Mouse (Mus musculus) midbrain, embryonic 16.5 days (tissue): ENCODE data around the gene Gm45233. TPM values are rescaled to one million over a fixed set of nuclear protein-coding genes. Genes with fewer than 3 reads are reported as not detected.
"Not testable (repeated sequence)": the region's sequence is repeated elsewhere in the genome, so short reads cannot be mapped to it uniquely, and the experiment has no call there.

Source experiments
- ATAC-seq: fragments of 200-750 bp; cut with Nextera tagmentation; 2 replicates; pipeline ENCODE4 v1.8.0; 2017; ENCODE audit warnings: moderate TSS enrichment
- H3K27ac ChIP-seq: fragments of 300-500 bp; sonication (generic); 2 replicates; pipeline ENCODE4 v1.5.1; 2014; ENCODE audit warnings: mild to moderate bottlenecking, low read length, mixed read lengths
- H3K27me3 ChIP-seq: fragments of 300-500 bp; sonication (generic); 2 replicates; pipeline ENCODE4 v1.6.1; 2014; ENCODE audit warnings: low read depth, low read length, mixed read lengths; ENCODE audit not compliant: control insufficient read depth, insufficient read depth
- H3K36me3 ChIP-seq: fragments of 300-500 bp; sonication (generic); 2 replicates; pipeline ENCODE4 v1.6.1; 2014; ENCODE audit warnings: mild to moderate bottlenecking, low read length, moderate library complexity, mixed read lengths; ENCODE audit not compliant: control insufficient read depth, insufficient read depth
- H3K4me1 ChIP-seq: fragments of 300-500 bp; sonication (generic); 2 replicates; pipeline ENCODE4 v1.6.1; 2014; ENCODE audit warnings: mild to moderate bottlenecking, low read length, mixed read lengths; ENCODE audit not compliant: control insufficient read depth, insufficient read depth
- H3K4me2 ChIP-seq: fragments of 300-500 bp; sonication (generic); 2 replicates; pipeline ENCODE4 v1.6.1; 2014; ENCODE audit warnings: mild to moderate bottlenecking, low read length, mixed read lengths
- H3K4me3 ChIP-seq: fragments of 300-500 bp; sonication (generic); 2 replicates; pipeline ENCODE4 v1.5.1; 2014; ENCODE audit warnings: low read depth, mild to moderate bottlenecking, low read length, moderate library complexity, mixed read lengths
- H3K9ac ChIP-seq: fragments of 300-500 bp; sonication (generic); 2 replicates; pipeline ENCODE4 v1.6.1; 2014; ENCODE audit warnings: low read depth, low read length, mixed read lengths
- H3K9me3 ChIP-seq: fragments of 300-500 bp; sonication (generic); replicated peaks from 2 replicates; pipeline ENCODE4 v1.6.1; 2014; ENCODE audit warnings: mild to moderate bottlenecking, low read length, mixed read lengths; ENCODE audit not compliant: control insufficient read depth, poor library complexity, severe bottlenecking
- WGBS: fragments of 180-500 bp; shearing (Covaris S2); extraction: QIAGEN DNeasy Blood & Tissue Kit; methylation state at CpG from one replicate; pipeline ENCODE4 v1.1.7; 2014; 5-methylcytosine and 5-hydroxymethylcytosine counted together
- polyA plus RNA-seq: library from polyadenylated mRNA; unstranded; fragments of >200 nt; fragmentation: Nextera tagmentation; extraction: Ambion mirVana; gene quantifications from 2 replicates; pipeline ENCODE4 v1.2.1, GENCODE M21; 2015

The Gm45233 gene
- 0.36 and 1.2 TPM in 2 replicates for polyA plus RNA-seq

DNA sequence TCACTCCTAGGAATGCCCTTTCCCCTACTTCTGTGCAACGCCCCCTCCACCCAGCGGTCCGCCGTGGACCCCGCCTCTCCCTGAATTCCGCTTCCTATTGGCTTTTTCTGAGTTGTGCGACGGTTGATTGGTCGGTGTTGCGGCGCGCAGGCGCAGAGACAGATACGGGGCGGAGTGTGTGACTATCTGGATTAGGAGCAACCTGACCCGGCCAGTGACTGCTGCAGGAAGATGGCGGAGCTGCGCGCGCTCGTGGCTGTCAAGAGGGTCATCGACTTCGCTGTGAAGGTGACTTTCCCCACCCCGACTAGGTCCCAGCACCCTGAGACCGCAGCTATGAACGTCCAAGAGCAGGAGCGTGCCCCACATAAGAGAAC, at the start of gene Gm45233, which contains the start of gene Etfb:
Gene Gm45233 (plus strand): TSS at position 212 of the 377 bp plus-strand sequence.
Gene Etfb (plus strand): TSS at position 167 of the 377 bp plus-strand sequence.
- Histone ChIP-seq H3K27me3 (no peaks in the 10 kb centered on the region), H3K36me3 (no peaks in the 10 kb centered on the region), H3K4me3 (peak within 1 kb of the TSS; percentile 45), H3K9ac (peak within 1 kb of the TSS; percentile 75), H3K4me2 (peak within 1 kb of the TSS; percentile 73), H3K9me3 (no peaks in the 10 kb centered on the region), H3K27ac (peak within 1 kb of the TSS; percentile 90), H3K4me1 (peaks cover 16% of the 10 kb centered on the region)
- WGBS, result under 1% methylated on average over 27 of the region's 27 CpGs
- peak; percentile 98 for ATAC-seq

DNA sequence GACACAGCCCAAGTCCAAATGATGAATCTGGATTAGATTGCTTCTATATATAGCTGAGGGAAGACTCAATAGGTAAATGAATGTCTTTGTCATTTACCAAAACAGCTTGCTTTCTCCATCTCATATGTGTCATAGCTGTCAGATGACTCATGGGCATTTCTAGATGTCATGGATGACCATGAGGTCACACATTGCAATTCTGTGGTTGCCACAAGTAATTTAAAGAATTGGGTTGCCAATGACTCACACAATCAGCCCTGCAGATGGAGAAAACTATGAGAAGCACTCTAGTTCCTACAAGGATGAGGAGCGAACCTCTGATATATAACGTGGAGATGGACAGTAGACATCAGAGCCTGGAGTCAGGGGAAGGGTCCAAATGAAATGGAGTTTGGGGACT, 44.4 kb upstream of the Gm45233 start:
- no peaks in the 10 kb centered on the region for H3K36me3 ChIP-seq
- 73% methylated on average over 2 of the region's 2 CpGs for WGBS
- no peak overlapping the region for H3K9ac ChIP-seq
- H3K9me3 ChIP-seq, result no peaks in the 10 kb centered on the region
- no peaks in the 10 kb centered on the region for H3K4me1 ChIP-seq
- no peak overlapping the region for H3K4me2 ChIP-seq
- H3K27me3 ChIP-seq, result no peaks in the 10 kb centered on the region
- ATAC-seq, result no peak
- H3K27ac ChIP-seq, result no peak overlapping the region
- H3K4me3 ChIP-seq, result no peak overlapping the region

DNA sequence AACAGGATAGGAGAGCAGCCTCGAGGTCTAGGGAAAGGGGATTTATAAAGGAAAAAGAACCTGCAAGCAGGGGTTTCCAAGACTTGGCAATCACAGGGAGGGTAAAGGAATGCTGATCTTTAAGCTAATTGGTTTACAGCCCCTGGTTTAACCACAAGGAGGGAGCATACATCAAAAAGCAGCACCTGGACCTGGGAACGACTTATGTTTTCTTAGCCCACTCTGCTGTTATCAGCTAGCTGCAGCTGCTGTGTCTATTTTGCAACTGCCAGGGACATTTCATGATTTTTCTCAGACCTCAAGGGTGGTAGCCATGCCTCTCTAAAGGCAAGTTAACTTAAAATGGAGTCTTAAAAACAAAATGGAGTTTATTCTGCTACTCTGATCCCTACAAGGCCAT, 41.2 kb upstream of the Gm45233 start:
- Histone ChIP-seq H3K4me2 (no peak overlapping the region), H3K27me3 (no peaks in the 10 kb centered on the region), H3K9ac (no peak overlapping the region), H3K4me1 (no peaks in the 10 kb centered on the region), H3K27ac (no peak overlapping the region), H3K9me3 (no peaks in the 10 kb centered on the region), H3K36me3 (no peaks in the 10 kb centered on the region), H3K4me3 (no peak overlapping the region)
- ATAC-seq, result no peak
- WGBS, result 56% methylated on average over 2 of the region's 2 CpGs

DNA sequence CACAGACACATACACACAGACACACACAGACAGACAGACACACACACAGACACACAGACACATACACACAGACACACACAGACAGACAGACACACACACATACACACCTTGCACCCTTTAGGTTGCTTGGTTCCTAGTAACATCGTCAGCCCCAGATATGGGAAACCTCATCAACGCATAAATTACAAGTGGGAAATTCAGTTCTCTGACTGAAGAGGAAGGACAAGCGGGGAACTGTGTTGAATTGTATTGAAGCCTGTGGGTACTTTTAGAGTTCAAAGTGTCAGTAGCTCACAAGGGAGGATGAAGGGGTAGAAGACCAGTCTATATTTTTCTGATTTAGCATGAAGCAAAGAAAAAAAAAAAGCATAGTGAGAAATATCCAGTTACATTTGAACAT, 36.4 kb upstream of the Gm45233 start:
- no peaks in the 10 kb centered on the region for H3K36me3 ChIP-seq
- H3K27ac ChIP-seq, result no peak overlapping the region
- H3K4me1 ChIP-seq, result no peaks in the 10 kb centered on the region
- H3K27me3 ChIP-seq, result no peaks in the 10 kb centered on the region
- H3K4me2 ChIP-seq, result no peak overlapping the region
- H3K9ac ChIP-seq, result no peak overlapping the region
- no peak for ATAC-seq
- no peak overlapping the region for H3K4me3 ChIP-seq
- no peaks in the 10 kb centered on the region for H3K9me3 ChIP-seq
- 90% methylated on average over 3 of the region's 3 CpGs for WGBS

DNA sequence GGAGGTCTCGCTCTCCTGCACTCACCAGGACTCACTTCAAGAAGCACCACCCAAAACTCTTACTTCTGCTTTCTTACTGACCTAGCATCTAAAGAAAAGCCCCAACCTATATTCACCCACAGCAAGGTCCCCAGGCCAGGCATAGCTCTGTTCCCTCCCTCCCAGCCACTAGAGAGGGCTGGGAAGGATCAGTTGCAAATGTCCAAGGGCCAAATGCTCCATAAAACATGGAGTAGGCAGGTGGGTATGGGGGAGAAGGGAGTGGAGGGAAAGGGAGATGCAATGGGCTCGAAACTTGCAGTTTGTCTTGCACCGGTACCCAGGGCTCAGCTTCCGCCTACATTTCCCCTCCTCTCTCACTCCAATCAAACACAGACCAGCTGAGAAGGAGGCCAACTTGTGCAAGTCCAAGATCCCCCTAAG, 35.8 kb upstream of the Gm45233 start, which contains the start of gene Siglecg:
Gene Siglecg (plus strand): TSS at position 74 of the 423 bp plus-strand sequence.
- Histone ChIP-seq H3K4me2 (no peak within 1 kb of the TSS), H3K27me3 (no peaks in the 10 kb centered on the region), H3K9me3 (no peaks in the 10 kb centered on the region), H3K9ac (no peak within 1 kb of the TSS), H3K27ac (no peak within 1 kb of the TSS), H3K4me1 (no peaks in the 10 kb centered on the region), H3K36me3 (no peaks in the 10 kb centered on the region), H3K4me3 (no peak within 1 kb of the TSS)
- no peak for ATAC-seq
- 83% methylated on average over 4 of the region's 4 CpGs for WGBS

DNA sequence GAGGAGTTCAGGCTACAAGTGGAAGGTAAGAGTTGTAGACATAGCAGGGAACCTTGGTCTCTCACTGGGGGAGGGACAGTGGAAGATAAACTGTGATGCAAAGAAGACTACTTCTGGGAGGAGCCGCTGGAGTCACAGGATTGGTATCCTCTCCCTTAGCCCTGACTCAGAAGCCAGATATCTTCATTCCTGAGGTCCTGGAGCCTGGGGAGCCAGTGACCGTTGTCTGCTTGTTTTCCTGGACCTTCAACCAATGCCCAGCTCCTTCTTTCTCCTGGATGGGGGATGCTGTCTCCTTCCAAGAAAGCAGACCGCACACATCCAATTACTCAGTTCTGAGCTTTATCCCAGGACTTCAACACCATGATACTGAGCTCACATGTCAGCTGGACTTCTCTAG, 34.8 kb upstream of the Gm45233 start:
- no peaks in the 10 kb centered on the region for H3K4me1 ChIP-seq
- H3K4me2 ChIP-seq, result no peak overlapping the region
- H3K9me3 ChIP-seq, result no peaks in the 10 kb centered on the region
- H3K27ac ChIP-seq, result no peak overlapping the region
- no peak overlapping the region for H3K9ac ChIP-seq
- H3K27me3 ChIP-seq, result no peaks in the 10 kb centered on the region
- no peak overlapping the region for H3K4me3 ChIP-seq
- WGBS, result 79% methylated on average over 3 of the region's 3 CpGs
- no peaks in the 10 kb centered on the region for H3K36me3 ChIP-seq
- no peak for ATAC-seq

DNA sequence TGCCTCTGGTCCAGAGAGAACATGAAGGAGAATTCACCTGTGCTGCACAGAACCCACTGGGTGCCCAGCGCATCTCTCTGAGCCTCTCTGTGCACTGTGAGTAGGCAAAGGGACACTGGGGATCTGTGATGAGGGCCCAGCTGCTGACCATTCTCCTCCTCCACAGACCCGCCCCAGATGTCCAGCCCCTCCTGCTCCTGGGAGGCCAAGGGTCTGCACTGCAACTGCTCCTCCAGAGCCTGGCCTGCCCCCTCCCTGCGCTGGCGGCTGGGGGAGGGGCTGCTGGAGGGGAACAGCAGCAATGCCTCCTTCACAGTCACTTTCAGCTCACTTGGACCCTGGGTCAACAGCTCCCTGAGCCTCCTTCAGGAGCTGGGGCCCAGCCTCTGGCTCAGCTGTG, 32.2 kb upstream of the Gm45233 start:
- not testable (repeated sequence) for H3K9ac ChIP-seq, H3K4me3 ChIP-seq, H3K36me3 ChIP-seq, H3K27me3 ChIP-seq, ATAC-seq, H3K9me3 ChIP-seq, H3K4me2 ChIP-seq, H3K27ac ChIP-seq, H3K4me1 ChIP-seq
- WGBS, result 61% methylated on average over 3 of the region's 4 CpGs

DNA sequence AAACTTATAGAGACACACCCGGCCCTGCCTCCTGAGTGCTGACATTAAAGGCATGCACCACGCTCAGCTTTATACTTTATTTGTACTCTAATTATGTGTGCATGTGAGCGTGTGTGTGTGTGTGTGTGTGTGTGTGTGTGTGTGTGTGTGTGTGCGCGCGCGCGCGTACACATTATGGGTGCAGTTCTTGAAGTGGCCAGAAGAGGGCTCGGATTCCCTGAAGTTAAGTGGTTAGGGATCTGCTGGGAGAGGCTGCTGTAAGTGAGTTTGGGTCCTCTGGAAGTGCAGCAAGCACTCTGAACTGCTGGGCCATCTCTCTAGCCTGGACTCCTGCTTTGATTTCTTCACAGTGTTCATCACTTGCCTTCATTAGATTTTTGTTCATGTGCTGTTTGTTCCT, 26.6 kb upstream of the Gm45233 start:
- Histone ChIP-seq H3K4me2 (no peak overlapping the region), H3K27ac (no peak overlapping the region), H3K36me3 (no peaks in the 10 kb centered on the region), H3K9me3 (no peaks in the 10 kb centered on the region), H3K4me3 (no peak overlapping the region), H3K9ac (no peak overlapping the region), H3K4me1 (no peaks in the 10 kb centered on the region), H3K27me3 (no peaks in the 10 kb centered on the region)
- no peak for ATAC-seq
- WGBS, result 84% methylated on average over 10 of the region's 10 CpGs

DNA sequence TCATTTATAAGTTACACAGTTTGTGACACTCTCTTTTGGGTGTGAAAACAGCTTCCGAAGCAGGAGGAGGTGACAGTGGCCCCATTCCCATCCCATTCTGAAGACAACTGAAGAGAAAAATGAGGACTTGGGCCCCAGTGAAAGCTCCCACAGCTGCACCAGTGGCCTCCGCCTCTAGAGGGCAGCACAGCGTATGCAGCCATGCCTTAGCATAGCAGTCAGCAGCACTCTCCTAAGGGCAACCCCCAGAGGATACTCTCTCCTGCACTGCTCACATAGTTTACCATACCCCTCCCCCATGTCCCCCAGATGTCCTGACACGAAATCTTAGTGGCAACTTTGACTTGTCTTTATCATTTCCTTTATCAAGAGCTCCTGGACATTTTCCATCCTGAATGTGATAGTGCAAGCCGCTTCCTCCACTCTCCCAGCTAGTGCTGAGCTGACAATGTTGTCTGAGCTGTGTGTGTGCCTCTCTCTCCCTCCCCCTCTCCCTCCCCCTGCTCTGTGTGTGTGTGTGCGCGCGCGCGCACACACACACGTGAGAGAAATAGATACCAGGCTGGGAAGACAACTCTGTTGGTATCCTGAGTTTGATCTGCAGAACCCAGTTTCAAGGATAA, 20.8 kb upstream of the Gm45233 start:
- no peaks in the 10 kb centered on the region for H3K9me3 ChIP-seq
- H3K27me3 ChIP-seq, result no peaks in the 10 kb centered on the region
- peak; percentile 94 for ATAC-seq
- H3K27ac ChIP-seq, result no peak overlapping the region
- H3K4me1 ChIP-seq, result no peaks in the 10 kb centered on the region
- peak overlapping the region; percentile 30 for H3K4me2 ChIP-seq
- no peaks in the 10 kb centered on the region for H3K36me3 ChIP-seq
- H3K4me3 ChIP-seq, result no peak overlapping the region
- H3K9ac ChIP-seq, result no peak overlapping the region
- 7% methylated on average over 11 of the region's 11 CpGs for WGBS
